Mouse (Mus musculus) kidney, postnatal 0 days (tissue): ENCODE data around the gene Fam57b. TPM values are rescaled to one million over a fixed set of nuclear protein-coding genes. Genes with fewer than 3 reads are reported as not detected.

Source experiments
- ATAC-seq: fragments of 200-750 bp; cut with Nextera tagmentation; replicated peaks from 2 replicates; pipeline ENCODE4 v1.8.0; 2017; ENCODE audit warnings: low read depth, moderate number of reproducible peaks, moderate TSS enrichment, moderate library complexity; ENCODE audit not compliant: low FRiP score
- DNase-seq: peaks from one replicate; pipeline ENCODE4 v3.0.0-alpha.2; 2016; ENCODE audit warnings: low spot score
- H3K27ac ChIP-seq: fragments of 300-500 bp; sonication (generic); 2 replicates; pipeline ENCODE4 v1.5.1; 2014; ENCODE audit warnings: mild to moderate bottlenecking
- H3K27me3 ChIP-seq: fragments of 300-500 bp; sonication (generic); 2 replicates; pipeline ENCODE4 v1.6.1; 2014; ENCODE audit warnings: low read length, mixed read lengths; ENCODE audit not compliant: insufficient read depth
- H3K36me3 ChIP-seq: fragments of 300-500 bp; sonication (generic); 2 replicates; pipeline ENCODE4 v1.6.1; 2014; ENCODE audit warnings: low read length, mixed read lengths; ENCODE audit not compliant: insufficient read depth
- H3K4me1 ChIP-seq: fragments of 300-500 bp; sonication (generic); replicated peaks from 2 replicates; pipeline ENCODE4 v1.6.1; 2014; ENCODE audit warnings: antibody characterized with exemption, low read length, mixed read lengths; ENCODE audit not compliant: insufficient read depth
- H3K4me2 ChIP-seq: fragments of 300-500 bp; sonication (generic); 2 replicates; pipeline ENCODE4 v1.6.1; 2014; ENCODE audit warnings: mild to moderate bottlenecking, low read length, moderate library complexity, mixed read lengths
- H3K4me3 ChIP-seq: fragments of 300-500 bp; sonication (generic); replicated peaks from 2 replicates; pipeline ENCODE4 v1.5.1; 2014; ENCODE audit warnings: low read depth, low read length
- H3K9ac ChIP-seq: fragments of 300-500 bp; sonication (generic); 2 replicates; pipeline ENCODE4 v1.6.1; 2014; ENCODE audit warnings: low read depth, low read length
- H3K9me3 ChIP-seq: fragments of 300-500 bp; sonication (generic); replicated peaks from 2 replicates; pipeline ENCODE4 v1.6.1; 2016; ENCODE audit warnings: low read length, inconsistent platforms, mixed read lengths
- CTCF ChIP-seq: IDR thresholded peaks from 2 replicates; pipeline ENCODE4 v1.5.1; 2016; ENCODE audit warnings: antibody characterized with exemption, low read depth, mild to moderate bottlenecking, moderate library complexity
- WGBS: fragments of 180-500 bp; shearing (Covaris S2); extraction: QIAGEN DNeasy Blood & Tissue Kit; methylation state at CpG from one replicate; pipeline ENCODE4 v1.1.7; 2014; 5-methylcytosine and 5-hydroxymethylcytosine counted together
- polyA plus RNA-seq: library from polyadenylated mRNA; unstranded; fragments of >200 nt; fragmentation: Nextera tagmentation; extraction: Ambion mirVana; gene quantifications from 2 replicates; pipeline ENCODE4 v1.2.1, GENCODE M21; 2015

Gene Fam57b
- polyA plus RNA-seq, 1 experiment from 2014 or later = 0.11 TPM

DNA sequence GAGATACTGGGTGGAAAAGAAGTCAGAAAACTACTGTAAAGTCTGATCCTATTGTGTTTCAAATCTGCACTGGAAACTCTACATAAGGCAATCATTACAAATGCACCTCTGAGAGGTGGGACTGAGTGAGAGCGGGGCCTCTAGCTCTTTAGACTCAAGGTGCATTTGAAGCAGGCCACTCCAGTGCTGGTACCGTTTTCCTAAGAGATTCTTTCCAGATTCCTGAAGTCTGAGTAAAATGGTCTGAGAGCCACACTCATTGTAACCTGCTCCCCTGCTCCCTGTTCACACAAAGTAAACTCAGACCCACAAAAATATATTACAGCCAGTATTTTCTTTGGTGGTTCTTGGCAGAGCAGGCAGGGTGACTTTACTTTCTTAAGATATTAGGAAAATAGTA is 70.1 kb downstream of the Fam57b start:
- Histone ChIP-seq H3K36me3 (peaks cover 75% of the 10 kb centered on the region), H3K9ac (no peak overlapping the region), H3K4me2 (no peak overlapping the region), H3K9me3 (no peaks in the 10 kb centered on the region), H3K27ac (no peak overlapping the region), H3K4me1 (peaks cover 8% of the 10 kb centered on the region; the same call in 1 of the 2 replicates), H3K27me3 (no peaks in the 10 kb centered on the region), H3K4me3 (no peak overlapping the region)
- no peak for DNase-seq
- TF ChIP-seq CTCF = no peak
- 96% methylated on average over 2 of the region's 2 CpGs for WGBS
- no peak for ATAC-seq

DNA sequence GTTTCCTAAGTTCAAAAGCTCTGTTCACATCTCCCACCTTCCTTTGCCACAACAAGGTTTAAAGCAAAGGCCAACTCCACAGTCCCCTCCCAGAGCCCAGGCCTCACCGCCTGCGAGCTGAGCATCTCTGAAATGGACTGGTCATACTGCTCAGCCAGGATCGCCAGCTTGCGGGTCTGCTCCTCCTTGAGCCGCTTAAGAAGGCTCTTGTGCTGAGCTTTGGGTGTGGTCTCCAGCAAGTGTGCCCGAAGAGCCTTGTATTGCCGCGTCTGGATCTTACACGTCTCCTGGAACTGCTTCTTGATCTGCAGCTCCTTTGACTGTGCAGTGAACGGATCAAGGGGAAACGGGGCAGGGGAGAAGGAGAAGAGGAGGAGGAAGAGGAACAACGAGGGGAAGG is 70.5 kb downstream of the Fam57b start:
- Histone ChIP-seq H3K4me1 (peaks cover 3% of the 10 kb centered on the region; the same call in 1 of the 2 replicates), H3K4me2 (no peak overlapping the region), H3K9me3 (no peaks in the 10 kb centered on the region), H3K4me3 (no peak overlapping the region), H3K27me3 (no peaks in the 10 kb centered on the region), H3K27ac (no peak overlapping the region), H3K36me3 (peaks cover 80% of the 10 kb centered on the region), H3K9ac (no peak overlapping the region)
- no peak for DNase-seq
- no peak for ATAC-seq
- no peak for TF ChIP-seq CTCF
- 88% methylated on average over 12 of the region's 12 CpGs for WGBS

DNA sequence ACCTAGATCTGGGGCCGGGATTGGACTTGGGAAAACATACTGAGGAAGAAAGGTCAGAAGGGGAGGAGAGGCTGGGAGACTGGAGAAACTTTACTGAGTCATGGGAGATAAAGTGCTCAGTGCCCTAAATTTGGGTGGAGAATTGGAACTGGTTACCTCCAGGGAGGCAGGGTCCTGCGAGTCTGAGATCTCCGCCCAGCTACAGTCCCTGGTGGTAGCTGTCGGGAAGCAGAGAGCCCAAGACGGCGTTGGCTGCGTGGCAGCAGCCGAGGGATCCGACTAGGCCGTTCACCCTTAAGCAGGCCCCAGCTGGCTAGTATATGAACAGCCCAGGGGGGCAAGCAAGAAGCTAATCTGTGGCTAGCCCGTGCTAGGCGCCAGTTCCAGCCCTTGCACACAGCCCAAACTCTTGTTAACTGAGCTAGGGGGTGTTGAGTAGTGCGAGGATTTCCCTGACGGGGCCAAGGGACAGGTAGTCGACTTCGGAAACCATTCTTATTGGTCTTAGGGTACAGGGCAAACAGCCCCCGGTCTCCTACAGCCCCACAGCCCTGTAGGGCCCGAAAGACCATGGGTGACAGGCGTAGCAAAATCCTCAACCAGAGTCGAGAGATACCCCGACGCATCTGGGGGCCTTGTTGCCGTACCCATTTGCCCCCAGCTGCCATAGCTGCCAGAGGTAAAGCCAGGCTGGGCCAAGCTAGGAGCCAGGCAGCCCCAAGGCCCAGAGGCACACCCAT is 72.5 kb downstream of the Fam57b start:
- Histone ChIP-seq H3K9me3 (no peaks in the 10 kb centered on the region), H3K4me2 (no peak overlapping the region), H3K9ac (no peak overlapping the region), H3K4me3 (no peak overlapping the region), H3K27ac (no peak overlapping the region), H3K4me1 (no peaks in the 10 kb centered on the region), H3K27me3 (no peaks in the 10 kb centered on the region), H3K36me3 (peaks cover 91% of the 10 kb centered on the region)
- ATAC-seq (no peak), DNase-seq (no peak)
- no peak for TF ChIP-seq CTCF
- 89% methylated on average over 23 of the region's 23 CpGs for WGBS

DNA sequence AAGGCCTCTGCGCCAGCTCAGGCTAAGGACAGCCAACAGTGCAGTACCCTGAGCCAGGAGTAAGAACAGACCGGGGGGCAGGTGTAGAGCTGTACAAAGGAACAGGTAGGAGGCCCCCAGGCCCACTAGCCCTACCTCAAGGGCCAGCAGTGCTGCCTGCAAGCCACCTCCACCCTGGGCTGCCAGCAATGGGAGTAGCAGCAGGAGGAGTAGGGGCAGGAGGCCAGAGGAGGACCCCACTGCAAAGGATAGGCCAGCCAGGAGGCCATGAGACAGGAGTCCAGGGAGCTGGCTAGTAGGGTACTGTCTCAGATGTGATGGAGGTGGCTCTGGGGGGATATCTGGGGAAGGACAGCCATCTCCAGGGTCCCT is 73.0 kb downstream of the Fam57b start:
- H3K27me3 ChIP-seq = no peaks in the 10 kb centered on the region
- DNase-seq (no peak), ATAC-seq (no peak; the same call in 1 of the 2 replicates)
- H3K36me3 ChIP-seq = peaks cover 92% of the 10 kb centered on the region
- no peak overlapping the region for H3K9ac ChIP-seq
- no peaks in the 10 kb centered on the region for H3K9me3 ChIP-seq
- H3K4me1 ChIP-seq = no peaks in the 10 kb centered on the region
- 98% methylated on average over 2 of the region's 2 CpGs for WGBS
- TF ChIP-seq CTCF = no peak
- H3K4me3 ChIP-seq = no peak overlapping the region
- no peak overlapping the region for H3K27ac ChIP-seq
- H3K4me2 ChIP-seq = no peak overlapping the region

DNA sequence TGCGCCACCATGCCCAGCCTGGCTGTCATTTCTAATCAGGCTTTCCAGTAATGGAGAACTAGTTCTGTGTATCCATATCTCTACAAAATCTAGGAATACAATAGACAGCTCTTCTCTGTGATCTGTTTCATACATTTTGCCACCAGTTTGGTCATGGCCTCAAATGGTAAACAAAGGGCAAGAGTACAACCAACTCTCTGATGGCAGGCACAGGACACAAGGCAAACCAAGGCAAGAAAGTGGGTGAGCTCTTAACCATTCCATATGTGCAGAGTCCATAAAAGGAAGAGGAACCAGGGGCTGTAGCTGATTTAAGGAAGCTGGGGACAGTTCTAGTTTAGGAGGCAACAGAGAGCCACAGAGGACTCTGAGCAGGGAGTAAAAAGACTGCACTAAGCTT is 79.8 kb downstream of the Fam57b start:
- Histone ChIP-seq H3K4me3 (no peak overlapping the region), H3K9me3 (no peaks in the 10 kb centered on the region), H3K27me3 (no peaks in the 10 kb centered on the region), H3K27ac (no peak overlapping the region), H3K4me1 (peaks cover 4% of the 10 kb centered on the region; the same call in 1 of the 2 replicates), H3K9ac (no peak overlapping the region), H3K4me2 (no peak overlapping the region), H3K36me3 (peaks cover 78% of the 10 kb centered on the region)
- DNase-seq = no peak
- no peak for ATAC-seq
- TF ChIP-seq CTCF = no peak
- WGBS = 92% methylated on average over 1 of the region's 1 CpGs

Other genes with a start within 250 kb of the Fam57b start
- gene Eif3c, start 231.3 kb upstream of the Fam57b start, polyA plus RNA-seq = 213 and 217 TPM in 2 replicates
- gene Apobr, start 212.7 kb upstream of the Fam57b start, polyA plus RNA-seq = 1.2 and 1.3 TPM in 2 replicates
- gene Cln3, start 211.9 kb upstream of the Fam57b start, polyA plus RNA-seq = 34.4 and 36.9 TPM in 2 replicates
- gene Il27, start 202.7 kb upstream of the Fam57b start, polyA plus RNA-seq = not detected in 2 replicates
- gene Nupr1, start 166.8 kb upstream of the Fam57b start, polyA plus RNA-seq = 24.5 and 24.8 TPM in 2 replicates
- 37.8 and 38.6 TPM in 2 replicates for gene Sgf29, start 148.4 kb upstream of the Fam57b start, polyA plus RNA-seq
- 13.4 and 17.3 TPM in 2 replicates for gene Sult1a1, start 121.2 kb upstream of the Fam57b start, polyA plus RNA-seq
- 140 and 145 TPM in 2 replicates for gene Bola2, start 102.3 kb upstream of the Fam57b start, polyA plus RNA-seq
- gene Slx1b, start 101.9 kb upstream of the Fam57b start, polyA plus RNA-seq = 7.1 and 9.0 TPM in 2 replicates
- 13.1 and 14.6 TPM in 2 replicates for gene Coro1a, start 89.9 kb upstream of the Fam57b start, polyA plus RNA-seq
- gene Mapk3, start 38.1 kb upstream of the Fam57b start, polyA plus RNA-seq = 63.0 and 66.1 TPM in 2 replicates
- gene Gdpd3, start 31.3 kb upstream of the Fam57b start, polyA plus RNA-seq = 3.7 and 6.4 TPM in 2 replicates
- gene Ypel3, start 20.7 kb upstream of the Fam57b start, polyA plus RNA-seq = 158 and 188 TPM in 2 replicates
- 0.21 and 0.26 TPM in 2 replicates for gene Tbx6, start 16.2 kb upstream of the Fam57b start, polyA plus RNA-seq
- gene Ppp4c, start 5.2 kb upstream of the Fam57b start, polyA plus RNA-seq = 189 and 192 TPM in 2 replicates
- gene 4930451I11Rik, start 34.0 kb downstream of the Fam57b start, polyA plus RNA-seq = 0.37 TPM in 1 of 2 replicates, not detected in the other
- 7.6 and 7.7 TPM in 2 replicates for gene Doc2a, start 49.7 kb downstream of the Fam57b start, polyA plus RNA-seq
- 16.3 and 20.5 TPM in 2 replicates for gene Hirip3, start 64.3 kb downstream of the Fam57b start, polyA plus RNA-seq
- 67.1 and 68.7 TPM in 2 replicates for gene Ino80e, start 64.7 kb downstream of the Fam57b start, polyA plus RNA-seq
- 26.2 and 30.0 TPM in 2 replicates for gene Taok2, start 87.0 kb downstream of the Fam57b start, polyA plus RNA-seq
- gene Tmem219, start 125.2 kb downstream of the Fam57b start, polyA plus RNA-seq = 48.6 and 51.9 TPM in 2 replicates
- gene Kctd13, start 131.2 kb downstream of the Fam57b start, polyA plus RNA-seq = 15.7 and 17.3 TPM in 2 replicates
- 0.13 TPM in 1 of 2 replicates, not detected in the other for gene Asphd1, start 151.9 kb downstream of the Fam57b start, polyA plus RNA-seq
- gene Sez6l2, start 152.9 kb downstream of the Fam57b start, polyA plus RNA-seq = 1.2 and 1.7 TPM in 2 replicates
- gene Cdipt, start 178.2 kb downstream of the Fam57b start, polyA plus RNA-seq = 118 and 120 TPM in 2 replicates
- 1.6 and 2.8 TPM in 2 replicates for gene Cdiptos, start 178.4 kb downstream of the Fam57b start, polyA plus RNA-seq
- gene Mvp, start 217.0 kb downstream of the Fam57b start, polyA plus RNA-seq = 27.5 and 28.9 TPM in 2 replicates
- 0.21 and 0.65 TPM in 2 replicates for gene Pagr1b, start 218.8 kb downstream of the Fam57b start, polyA plus RNA-seq
- 19.4 and 25.0 TPM in 2 replicates for gene Pagr1a, start 219.7 kb downstream of the Fam57b start, polyA plus RNA-seq
- 44.2 and 53.8 TPM in 2 replicates for gene Gm42742, start 223.4 kb downstream of the Fam57b start, polyA plus RNA-seq
- gene Prrt2, start 223.5 kb downstream of the Fam57b start, polyA plus RNA-seq = 2.5 and 2.7 TPM in 2 replicates
- 50.3 and 58.7 TPM in 2 replicates for gene Maz, start 229.4 kb downstream of the Fam57b start, polyA plus RNA-seq
- gene Kif22, start 244.8 kb downstream of the Fam57b start, polyA plus RNA-seq = 51.7 and 57.2 TPM in 2 replicates